Mouse (Mus musculus) brain, embryonic 14.5 days (tissue): Measurements from ENCODE around the gene Pim1.

Experiments
- CTCF ChIP-seq: fragments of 200-500 bp; IDR thresholded peaks from 2 replicates; pipeline ENCODE4 v1.5.1; 2012; ENCODE audit warnings: inconsistent platforms, mild to moderate bottlenecking, moderate library complexity, borderline replicate concordance; ENCODE audit not compliant: insufficient read depth, insufficient read length; ENCODE audit errors: extremely low read depth
- POLR2A ChIP-seq: fragments of 200-500 bp; IDR thresholded peaks from 2 replicates; pipeline ENCODE4 v1.6.1; 2012; ENCODE audit warnings: mild to moderate bottlenecking, inconsistent platforms, borderline replicate concordance; ENCODE audit not compliant: poor library complexity, insufficient read depth, insufficient read length, severe bottlenecking; ENCODE audit errors: extremely low read depth

GRCm38 (mm10) chr17:29442131-29442557, 48.4 kb upstream of the Pim1 start:
- TF ChIP-seq CTCF (no peak), POLR2A (no peak)
